Mouse (Mus musculus) megakaryocyte, embryonic 14.5 days (primary cell): ENCODE results near the gene Lmntd2. TPM values are rescaled to one million over a fixed set of nuclear protein-coding genes. Genes with fewer than 3 reads are reported as not detected.

Experiments used
- H3K27me3 ChIP-seq: replicated peaks from 2 replicates; pipeline ENCODE3; 2012; ENCODE audit warnings: inconsistent platforms
- H3K36me3 ChIP-seq: replicated peaks from 2 replicates; pipeline ENCODE3; 2012; ENCODE audit warnings: low read length, inconsistent platforms, mixed read lengths
- H3K4me1 ChIP-seq: 2 replicates; pipeline ENCODE4 v1.6.1; 2012; ENCODE audit warnings: inconsistent platforms
- H3K4me3 ChIP-seq: replicated peaks from 2 replicates; pipeline ENCODE3; 2012; ENCODE audit warnings: moderate library complexity, mild to moderate bottlenecking, inconsistent platforms
- H3K9me3 ChIP-seq: 2 replicates; pipeline ENCODE4 v1.6.1; 2012; ENCODE audit warnings: inconsistent platforms
- FLI1 ChIP-seq: IDR thresholded peaks from 2 replicates; pipeline ENCODE4 v1.6.1; 2012; ENCODE audit warnings: low read length, inconsistent platforms, mixed read lengths
- GATA1 ChIP-seq: IDR thresholded peaks from 3 replicates; pipeline ENCODE4 v1.6.1; 2012; ENCODE audit warnings: mixed read lengths, low read length, inconsistent platforms, borderline replicate concordance
- polyA plus RNA-seq: library from polyadenylated mRNA; stranded (reverse); fragments of >175 nt; gene quantifications from 2 replicates; pipeline ENCODE4 v1.2.3, GENCODE M21; 2012; ENCODE audit warnings: low replicate concordance; ENCODE audit not compliant: insufficient read depth

Lmntd2 gene
- polyA plus RNA-seq, 1 experiment: 0.57 TPM

DNA sequence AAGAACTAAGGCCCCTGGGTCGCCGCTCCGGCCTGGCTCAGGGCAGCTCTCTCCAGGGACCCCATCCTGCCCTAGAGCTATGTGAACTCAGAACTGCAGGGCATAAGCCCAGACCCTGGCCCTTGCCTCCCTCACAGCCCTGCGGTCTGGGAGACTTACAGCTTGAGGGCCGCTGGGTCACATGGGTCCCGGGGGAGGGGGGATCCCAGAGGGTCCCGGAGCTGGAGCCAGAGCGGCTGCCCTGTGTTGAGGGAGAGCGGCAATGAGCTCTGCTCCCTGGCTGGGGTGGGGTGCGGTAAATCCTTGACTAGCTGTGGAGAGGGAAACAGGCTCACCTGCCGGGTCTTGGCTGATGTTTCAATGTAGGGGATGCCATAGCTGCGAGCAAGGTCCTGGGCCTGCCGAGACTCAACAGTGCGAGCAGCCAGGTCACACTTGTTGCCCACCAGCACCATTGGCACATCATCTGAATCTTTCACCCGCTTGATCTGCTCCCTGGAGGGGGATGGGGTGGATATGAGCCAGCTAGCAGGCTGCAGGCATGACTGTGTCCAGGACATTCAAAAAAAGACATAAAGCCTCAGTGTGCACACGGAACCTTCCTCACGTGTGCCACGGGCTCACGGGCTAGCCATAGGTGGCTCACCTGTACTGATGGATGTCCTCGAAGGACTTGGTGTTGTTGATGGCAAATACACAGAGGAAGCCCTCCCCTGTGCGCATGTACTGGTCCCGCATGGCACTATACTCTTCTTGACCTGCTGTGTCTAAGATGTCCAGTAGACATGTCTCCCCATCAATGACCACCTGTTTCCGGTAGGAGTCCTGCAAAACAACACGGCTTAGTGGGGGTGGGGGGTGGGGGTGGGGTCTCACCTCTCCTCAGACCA is 21.8 kb downstream of the Lmntd2 start:
- no peak for TF ChIP-seq FLI1
- Histone ChIP-seq H3K9me3 (no peaks in the 10 kb centered on the region), H3K4me1 (peaks cover 63% of the 10 kb centered on the region), H3K4me3 (peak overlapping the region; percentile 96), H3K27me3 (no peaks in the 10 kb centered on the region), H3K36me3 (peaks cover 51% of the 10 kb centered on the region)

DNA sequence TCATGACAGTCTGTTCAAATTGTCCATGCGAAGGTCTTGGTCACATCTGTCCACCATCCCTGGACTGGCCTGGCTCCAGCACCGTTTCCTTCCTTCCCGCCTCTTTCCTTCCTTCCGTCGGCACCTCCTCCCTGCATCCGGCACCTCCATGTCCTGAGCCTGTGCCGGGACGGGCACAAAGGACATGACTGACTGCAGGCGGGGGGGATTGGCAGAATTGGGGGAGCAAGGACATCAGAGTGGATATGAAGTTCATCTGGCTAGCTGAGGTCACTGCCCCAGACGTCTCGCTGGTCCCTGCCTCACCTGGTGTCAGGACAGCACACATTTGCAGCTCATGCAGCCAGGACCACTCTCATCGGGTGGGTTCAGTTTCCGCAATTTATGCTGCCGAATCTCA is 22.8 kb downstream of the Lmntd2 start:
- Histone ChIP-seq H3K9me3 (no peaks in the 10 kb centered on the region), H3K4me1 (peaks cover 63% of the 10 kb centered on the region), H3K27me3 (no peaks in the 10 kb centered on the region), H3K36me3 (peaks cover 46% of the 10 kb centered on the region), H3K4me3 (peak overlapping the region; percentile 28)
- no peak for TF ChIP-seq GATA1
- TF ChIP-seq FLI1: no peak

DNA sequence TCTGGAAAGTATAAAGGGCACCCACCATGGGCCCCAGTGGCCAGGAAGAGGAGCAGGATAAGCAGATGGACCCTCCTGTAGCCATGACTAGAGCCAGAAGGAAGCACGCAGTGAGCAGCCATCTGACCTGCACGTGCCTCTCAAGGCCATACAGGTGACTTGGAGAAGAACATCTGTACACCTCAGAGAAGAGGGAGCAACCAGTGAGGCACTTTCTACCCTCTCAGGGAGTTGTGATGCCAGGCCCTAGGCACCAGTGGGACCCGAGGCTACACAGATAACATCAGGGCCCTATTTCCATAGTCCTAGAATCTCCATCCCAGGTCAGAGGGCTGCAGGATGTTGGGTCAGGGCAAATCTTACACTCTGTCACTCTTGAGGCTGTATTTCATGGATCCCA is 23.7 kb downstream of the Lmntd2 start:
- H3K9me3 ChIP-seq: no peaks in the 10 kb centered on the region
- TF ChIP-seq FLI1: no peak
- TF ChIP-seq GATA1: no peak
- H3K36me3 ChIP-seq: peaks cover 46% of the 10 kb centered on the region
- H3K27me3 ChIP-seq: peaks cover 2% of the 10 kb centered on the region
- peaks cover 58% of the 10 kb centered on the region for H3K4me1 ChIP-seq
- H3K4me3 ChIP-seq: no peak overlapping the region

DNA sequence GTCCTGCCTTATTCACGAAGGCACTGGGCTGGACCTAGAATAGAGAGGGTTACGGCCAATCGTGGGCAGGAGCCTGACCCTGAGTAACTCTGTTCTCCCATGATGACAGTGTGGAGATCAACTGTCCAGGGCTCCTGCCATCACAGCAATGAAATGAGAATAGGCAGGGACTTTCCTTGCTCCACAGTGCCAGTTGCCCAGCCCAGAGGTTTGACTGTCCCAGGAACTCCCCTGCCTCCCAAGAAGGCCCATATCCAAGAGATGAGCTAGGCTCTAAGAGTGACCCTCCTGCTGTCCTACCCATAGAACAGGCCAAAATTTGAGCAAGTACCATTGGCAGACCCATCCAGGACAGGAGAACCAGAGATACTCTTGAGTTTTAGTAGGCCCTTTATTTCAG is 25.1 kb downstream of the Lmntd2 start:
- H3K27me3 ChIP-seq: peaks cover 6% of the 10 kb centered on the region
- H3K36me3 ChIP-seq: peaks cover 46% of the 10 kb centered on the region
- no peaks in the 10 kb centered on the region for H3K9me3 ChIP-seq
- TF ChIP-seq GATA1 (no peak), FLI1 (no peak)
- H3K4me3 ChIP-seq: no peak overlapping the region
- H3K4me1 ChIP-seq: peaks cover 54% of the 10 kb centered on the region

DNA sequence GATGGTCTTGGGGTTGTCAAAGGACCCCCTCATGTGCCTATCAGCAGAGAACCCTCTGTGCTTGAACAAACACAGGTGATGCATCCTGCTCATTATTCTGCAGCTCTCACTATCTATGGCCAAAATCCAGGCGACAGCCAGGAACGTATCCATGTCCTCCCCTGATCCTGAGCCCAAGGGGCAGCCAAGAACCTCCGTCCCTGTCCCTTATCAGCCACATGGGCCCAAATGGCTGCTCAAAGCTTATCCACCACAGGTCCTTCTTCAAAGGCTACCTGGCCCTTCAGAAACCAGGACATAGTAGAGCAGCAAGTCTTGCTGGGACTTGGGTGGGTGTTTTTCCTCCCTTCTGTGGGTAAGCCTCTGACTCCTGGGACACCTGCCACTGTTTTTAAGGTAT is 25.7 kb downstream of the Lmntd2 start:
- Histone ChIP-seq H3K4me3 (no peak overlapping the region), H3K9me3 (no peaks in the 10 kb centered on the region), H3K36me3 (peaks cover 46% of the 10 kb centered on the region), H3K27me3 (peaks cover 6% of the 10 kb centered on the region), H3K4me1 (peaks cover 52% of the 10 kb centered on the region)
- TF ChIP-seq FLI1 (no peak), GATA1 (no peak)

DNA sequence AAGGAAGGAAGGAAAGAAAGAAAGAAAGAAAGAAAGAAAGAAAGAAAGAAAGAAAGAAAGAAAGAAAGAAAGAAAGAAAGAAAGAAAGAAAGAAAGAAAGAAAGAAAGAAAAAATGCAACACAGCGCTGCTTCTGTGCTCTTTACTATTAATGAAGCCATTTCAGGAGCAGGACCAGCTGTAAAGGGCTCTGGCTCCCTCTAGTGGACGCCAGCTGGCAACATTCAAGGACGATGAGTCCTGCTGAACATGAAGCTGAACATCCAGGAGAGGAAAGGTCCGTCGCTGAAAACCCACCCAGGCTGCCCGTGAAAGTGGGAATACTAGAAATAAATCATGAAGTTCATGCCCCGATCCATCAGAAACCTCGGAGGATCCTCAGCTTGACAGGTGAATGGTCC is 37.7 kb downstream of the Lmntd2 start:
- no peaks in the 10 kb centered on the region for H3K36me3 ChIP-seq
- H3K4me1 ChIP-seq: peaks cover 25% of the 10 kb centered on the region
- H3K4me3 ChIP-seq: peak overlapping the region; percentile 14
- H3K27me3 ChIP-seq: peaks cover 2% of the 10 kb centered on the region
- H3K9me3 ChIP-seq: no peaks in the 10 kb centered on the region
- TF ChIP-seq FLI1 (no peak), GATA1 (no peak)

DNA sequence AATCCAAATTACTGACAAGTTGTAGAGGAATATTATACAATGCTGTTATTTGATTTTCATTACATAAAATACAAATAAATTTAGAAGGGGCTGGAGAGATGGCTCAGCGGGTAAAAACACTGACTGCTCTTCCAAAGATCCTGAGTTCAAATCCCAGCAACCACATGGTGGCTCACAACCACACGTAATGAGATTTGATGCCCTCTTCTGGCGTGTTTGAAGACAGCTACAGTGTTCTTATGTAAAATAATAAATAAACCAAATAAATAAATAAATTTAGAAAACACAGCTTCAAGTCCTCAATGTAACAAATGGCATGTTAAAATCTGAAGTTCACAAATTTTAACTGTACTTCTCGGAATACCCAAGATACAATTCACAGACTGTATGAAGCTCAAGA is 38.8 kb downstream of the Lmntd2 start:
- H3K36me3 ChIP-seq: no peaks in the 10 kb centered on the region
- peaks cover 2% of the 10 kb centered on the region for H3K27me3 ChIP-seq
- H3K4me1 ChIP-seq: peaks cover 34% of the 10 kb centered on the region
- no peak overlapping the region for H3K4me3 ChIP-seq
- TF ChIP-seq GATA1 (no peak), FLI1 (no peak)
- H3K9me3 ChIP-seq: no peaks in the 10 kb centered on the region

DNA sequence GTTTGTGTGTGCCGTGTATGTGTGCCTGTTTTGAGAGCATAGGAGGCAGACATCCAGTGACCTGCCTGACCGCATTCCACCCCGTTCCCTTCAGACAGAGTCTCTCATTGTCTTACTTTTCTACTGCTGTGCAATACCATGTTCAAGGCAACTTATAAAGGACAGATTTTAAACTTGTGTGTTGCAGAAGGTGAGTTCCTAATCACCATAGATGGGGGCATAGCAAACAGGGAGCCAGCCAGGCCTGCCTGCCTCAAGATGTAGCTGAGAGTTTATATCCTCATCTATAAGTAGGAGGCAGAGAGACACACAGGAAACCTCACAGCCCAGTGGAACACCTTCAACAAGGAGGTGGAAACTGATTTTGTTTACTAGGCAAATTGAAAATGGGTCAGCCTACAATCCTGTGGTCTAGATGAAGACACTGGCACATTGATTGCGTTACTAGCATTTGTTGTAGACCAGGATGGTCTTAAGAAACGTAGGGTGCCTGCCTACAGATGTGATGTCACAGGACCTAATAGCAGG is 40.5 kb downstream of the Lmntd2 start:
- H3K36me3 ChIP-seq: no peaks in the 10 kb centered on the region
- H3K4me1 ChIP-seq: peaks cover 49% of the 10 kb centered on the region
- peak overlapping the region; percentile 97 for H3K4me3 ChIP-seq
- H3K9me3 ChIP-seq: no peaks in the 10 kb centered on the region
- no peak for TF ChIP-seq GATA1
- TF ChIP-seq FLI1: no peak
- no peaks in the 10 kb centered on the region for H3K27me3 ChIP-seq

DNA sequence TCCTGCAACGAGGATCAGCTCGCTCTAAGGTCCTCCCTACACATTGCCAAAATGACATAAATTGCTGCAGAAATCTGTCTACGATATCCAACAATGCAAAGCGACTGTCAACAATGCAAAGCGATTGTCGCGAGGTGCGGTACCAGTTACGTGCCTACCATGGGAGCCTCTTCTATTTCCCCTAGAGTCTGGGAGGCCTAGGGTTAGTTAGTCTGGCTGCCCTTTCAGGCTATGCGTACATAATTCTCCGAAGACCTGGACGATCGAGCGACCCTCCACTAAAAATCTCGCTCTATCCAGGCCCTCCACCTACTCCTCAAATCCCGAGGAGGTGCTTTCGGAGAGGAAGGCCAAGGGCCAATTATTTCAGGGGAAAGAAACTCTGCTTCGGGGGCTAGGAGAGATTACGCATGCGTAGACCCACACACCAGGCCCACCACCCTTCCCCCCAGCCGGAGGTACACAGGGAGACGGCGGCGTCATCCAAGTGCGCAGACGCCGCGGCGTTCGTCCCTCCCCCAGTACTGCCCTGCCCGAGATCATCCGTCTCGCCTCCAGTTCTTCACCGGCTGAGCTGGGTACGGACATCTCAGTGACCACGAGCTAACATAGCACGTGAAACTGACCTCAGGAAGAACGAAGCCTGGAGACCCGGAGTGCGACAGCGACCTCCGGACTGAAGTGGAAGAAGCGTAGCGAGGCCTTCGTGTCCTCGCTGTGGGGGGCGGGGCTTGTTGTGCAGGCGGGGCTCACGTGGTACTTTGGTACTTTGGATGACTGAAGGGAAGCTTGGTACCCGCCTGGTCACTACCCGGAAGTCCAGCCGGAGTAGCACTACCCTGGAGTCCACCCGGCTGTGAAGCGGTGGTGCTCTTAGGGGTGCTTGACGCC is 41.5 kb downstream of the Lmntd2 start, which contains the start of gene Rnh1:
Gene Rnh1 (minus strand): TSS at position 742 of the 891 bp plus-strand sequence.
- no peaks in the 10 kb centered on the region for H3K9me3 ChIP-seq
- H3K36me3 ChIP-seq: no peaks in the 10 kb centered on the region
- peaks cover 59% of the 10 kb centered on the region for H3K4me1 ChIP-seq
- H3K27me3 ChIP-seq: no peaks in the 10 kb centered on the region
- H3K4me3 ChIP-seq: peak within 1 kb of the TSS; percentile 97
- TF ChIP-seq GATA1: no peak
- no peak for TF ChIP-seq FLI1

DNA sequence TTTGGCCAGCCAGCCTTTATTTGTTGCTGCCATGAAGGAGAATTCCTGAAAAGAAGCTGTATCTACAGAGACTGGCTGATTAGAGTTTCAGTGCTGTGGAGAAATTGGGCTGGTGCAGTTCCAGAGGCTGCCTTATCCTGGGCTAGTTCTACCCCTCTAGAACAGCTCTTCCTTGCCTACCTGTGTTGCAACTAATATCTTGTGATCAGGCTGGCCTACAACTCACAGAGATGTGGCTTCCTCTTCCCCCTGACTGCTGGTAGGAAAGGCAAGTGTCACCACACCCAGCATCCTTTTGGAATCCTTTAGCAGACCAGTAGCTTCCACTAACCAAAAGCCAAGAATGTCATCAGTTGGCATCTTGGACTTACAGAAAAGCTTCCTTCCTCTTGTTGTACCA is 44.0 kb downstream of the Lmntd2 start:
- Histone ChIP-seq H3K27me3 (no peaks in the 10 kb centered on the region), H3K36me3 (peaks cover 23% of the 10 kb centered on the region), H3K4me3 (peak overlapping the region; percentile 31), H3K9me3 (no peaks in the 10 kb centered on the region), H3K4me1 (peaks cover 68% of the 10 kb centered on the region)
- no peak for TF ChIP-seq FLI1
- TF ChIP-seq GATA1: no peak
